Mouse (Mus musculus) embryonic facial prominence, embryonic 11.5 days (tissue): ENCODE results near the gene Osbpl3. TPM values are rescaled to one million over a fixed set of nuclear protein-coding genes. Genes with fewer than 3 reads are reported as not detected.
A peak's percentile ranks its signal among the peaks of the same experiment; 100 is the strongest.

Experiments
- ATAC-seq: fragments of 200-750 bp; cut with Nextera tagmentation; replicated peaks from 2 replicates; pipeline ENCODE4 v1.8.0; 2017; ENCODE audit warnings: low read depth; ENCODE audit not compliant: insufficient number of reproducible peaks, low FRiP score, low TSS enrichment
- DNase-seq: peaks from one replicate; pipeline ENCODE4 v3.0.0-alpha.2; 2015; ENCODE audit warnings: low spot score
- H3K27ac ChIP-seq: fragments of 300-500 bp; sonication (generic); replicated peaks from 2 replicates; pipeline ENCODE4 v1.5.1; 2014; ENCODE audit warnings: mild to moderate bottlenecking, low read depth, low read length, control low read depth
- H3K27me3 ChIP-seq: fragments of 300-500 bp; sonication (generic); 2 replicates; pipeline ENCODE4 v1.6.1; 2014; ENCODE audit warnings: mild to moderate bottlenecking, low read length, moderate library complexity, mixed read lengths; ENCODE audit not compliant: control insufficient read depth, insufficient read depth
- H3K36me3 ChIP-seq: fragments of 300-500 bp; sonication (generic); replicated peaks from 2 replicates; pipeline ENCODE4 v1.6.1; 2014; ENCODE audit warnings: low read depth, mild to moderate bottlenecking, low read length, moderate library complexity, mixed read lengths; ENCODE audit not compliant: control insufficient read depth, insufficient read depth
- H3K4me1 ChIP-seq: fragments of 300-500 bp; sonication (generic); 2 replicates; pipeline ENCODE4 v1.6.1; 2014; ENCODE audit warnings: low read length, mixed read lengths; ENCODE audit not compliant: control insufficient read depth, insufficient read depth
- H3K4me2 ChIP-seq: fragments of 300-500 bp; sonication (generic); 2 replicates; pipeline ENCODE4 v1.6.1; 2014; ENCODE audit warnings: low read depth, mild to moderate bottlenecking, control low read depth, low read length, moderate library complexity
- H3K4me3 ChIP-seq: fragments of 300-500 bp; sonication (generic); 2 replicates; pipeline ENCODE4 v1.5.1; 2014; ENCODE audit warnings: low read depth, low read length, control low read depth
- H3K9ac ChIP-seq: fragments of 300-500 bp; sonication (generic); replicated peaks from 2 replicates; pipeline ENCODE4 v1.6.1; 2014; ENCODE audit warnings: mild to moderate bottlenecking, control low read depth, low read length
- H3K9me3 ChIP-seq: fragments of 300-500 bp; sonication (generic); replicated peaks from 2 replicates; pipeline ENCODE4 v1.6.1; 2016; ENCODE audit warnings: mild to moderate bottlenecking, low read length, inconsistent platforms, mixed read lengths; ENCODE audit not compliant: control insufficient read depth
- WGBS: fragments of 180-500 bp; shearing (Covaris S2); extraction: QIAGEN DNeasy Blood & Tissue Kit; methylation state at CpG from one replicate; pipeline ENCODE4 v1.1.7; 2014; 5-methylcytosine and 5-hydroxymethylcytosine counted together
- polyA plus RNA-seq: library from polyadenylated mRNA; unstranded; fragments of >200 nt; fragmentation: Nextera tagmentation; extraction: Ambion mirVana; gene quantifications from 2 replicates; pipeline ENCODE4 v1.2.1, GENCODE M21; 2014

The Osbpl3 gene
- polyA plus RNA-seq, 1 experiment from 2014 or later: 9.0 TPM

GRCm38 (mm10) chr6:50362704-50363261 is 93.2 kb downstream of the Osbpl3 start:
- Histone ChIP-seq H3K4me2 (no peak overlapping the region), H3K9me3 (no peaks in the 10 kb centered on the region), H3K36me3 (no peaks in the 10 kb centered on the region), H3K4me3 (no peak overlapping the region), H3K9ac (no peak overlapping the region), H3K4me1 (no peaks in the 10 kb centered on the region), H3K27ac (no peak overlapping the region), H3K27me3 (no peaks in the 10 kb centered on the region)
- ATAC-seq (no peak), DNase-seq (no peak)
- WGBS: 84% methylated on average over 4 of the region's 4 CpGs

GRCm38 (mm10) chr6:50362196-50362595 is 93.8 kb downstream of the Osbpl3 start:
- H3K27me3 ChIP-seq: no peaks in the 10 kb centered on the region
- 89% methylated on average over 9 of the region's 9 CpGs for WGBS
- no peak overlapping the region for H3K4me3 ChIP-seq
- H3K9ac ChIP-seq: no peak overlapping the region
- H3K9me3 ChIP-seq: no peaks in the 10 kb centered on the region
- H3K27ac ChIP-seq: no peak overlapping the region
- H3K4me1 ChIP-seq: no peaks in the 10 kb centered on the region
- no peak for DNase-seq
- H3K36me3 ChIP-seq: no peaks in the 10 kb centered on the region
- no peak overlapping the region for H3K4me2 ChIP-seq
- no peak for ATAC-seq

DNA sequence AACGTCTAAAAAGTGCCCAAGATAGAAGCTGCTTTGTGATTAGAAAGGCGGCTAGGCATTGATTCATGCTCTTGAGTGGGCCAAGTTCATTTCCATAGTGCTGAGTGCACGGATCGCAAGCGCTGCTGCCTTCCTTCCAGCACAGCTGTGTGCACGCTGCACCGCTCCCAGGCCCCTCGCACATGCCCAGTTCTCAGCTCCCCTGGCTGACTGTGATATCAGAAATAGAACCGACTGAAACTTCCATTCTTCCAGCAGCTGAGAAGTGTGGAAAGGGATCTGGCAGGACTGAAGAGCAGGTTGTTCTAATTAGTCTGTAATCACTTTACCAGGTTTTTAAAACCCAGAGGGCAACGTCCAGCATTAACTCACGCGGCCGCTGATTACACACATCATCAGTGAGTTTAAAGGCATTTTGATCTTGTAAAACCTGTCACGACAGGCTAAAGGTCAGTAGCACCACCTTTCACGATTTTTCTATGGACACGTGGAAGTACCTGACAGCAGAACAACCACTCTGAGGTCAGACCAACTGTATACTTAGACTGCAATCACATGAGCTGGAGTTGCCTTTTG is 97.8 kb downstream of the Osbpl3 start:
- DNase-seq: peak; percentile 38
- H3K27ac ChIP-seq: no peak overlapping the region
- H3K9me3 ChIP-seq: no peaks in the 10 kb centered on the region
- H3K27me3 ChIP-seq: no peaks in the 10 kb centered on the region
- H3K4me1 ChIP-seq: no peaks in the 10 kb centered on the region; the same call in 1 of the 2 replicates
- WGBS: 36% methylated on average over 16 of the region's 16 CpGs
- no peaks in the 10 kb centered on the region for H3K36me3 ChIP-seq
- ATAC-seq: no peak
- H3K4me3 ChIP-seq: no peak overlapping the region
- no peak overlapping the region for H3K4me2 ChIP-seq
- H3K9ac ChIP-seq: no peak overlapping the region

DNA sequence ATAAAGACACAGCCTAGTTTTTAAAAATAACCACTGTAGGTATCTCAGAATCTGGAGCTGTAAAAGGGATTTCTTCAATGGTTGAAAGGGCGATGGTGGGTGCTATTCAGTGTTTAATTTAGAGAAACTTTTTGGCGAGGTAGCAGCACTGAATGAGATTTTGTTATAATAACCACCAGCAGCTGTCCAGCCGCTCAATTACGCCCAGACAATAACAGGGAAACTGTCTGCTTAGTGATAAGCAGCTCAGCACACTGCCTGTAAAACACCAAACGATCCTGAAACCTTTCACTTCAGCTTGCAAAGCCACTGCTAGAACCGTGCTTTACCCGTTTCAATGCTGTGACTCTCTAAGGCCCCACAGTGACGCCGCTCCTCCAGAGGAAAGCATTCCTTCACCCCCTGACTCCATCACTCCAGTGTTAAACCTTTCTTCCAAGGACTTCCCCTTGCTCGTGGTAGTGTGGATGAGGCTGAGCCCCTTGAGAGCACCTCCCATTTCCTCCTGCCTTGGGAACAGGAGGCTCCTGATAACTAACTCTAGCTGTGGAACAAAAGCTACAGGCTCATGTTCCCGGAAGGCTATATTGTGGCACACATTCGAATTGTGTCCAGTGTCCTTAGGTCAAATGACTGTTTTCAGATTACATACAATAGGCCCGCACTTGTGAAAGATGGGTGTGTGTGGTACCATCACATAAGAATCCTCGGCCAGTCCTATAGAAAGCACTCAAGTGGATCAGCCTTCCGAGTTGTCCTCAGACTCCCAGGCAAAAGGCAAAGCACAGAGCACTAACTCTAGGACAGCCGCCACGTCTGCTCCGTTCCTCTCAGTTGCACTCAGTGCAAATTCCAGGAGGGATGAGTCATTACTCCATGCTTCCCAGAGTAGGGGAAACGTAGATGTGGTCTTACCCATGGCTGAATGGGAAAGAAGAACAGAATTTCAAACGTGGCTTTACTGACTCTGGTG is 101.0 kb downstream of the Osbpl3 start:
- no peak overlapping the region for H3K27ac ChIP-seq
- ATAC-seq (no peak), DNase-seq (peak; percentile 8)
- no peaks in the 10 kb centered on the region for H3K27me3 ChIP-seq
- no peak overlapping the region for H3K9ac ChIP-seq
- H3K4me2 ChIP-seq: no peak overlapping the region
- H3K9me3 ChIP-seq: no peaks in the 10 kb centered on the region
- no peak overlapping the region for H3K4me3 ChIP-seq
- no peaks in the 10 kb centered on the region; the same call in 1 of the 2 replicates for H3K4me1 ChIP-seq
- H3K36me3 ChIP-seq: no peaks in the 10 kb centered on the region
- WGBS: 60% methylated on average over 20 of the region's 20 CpGs

DNA sequence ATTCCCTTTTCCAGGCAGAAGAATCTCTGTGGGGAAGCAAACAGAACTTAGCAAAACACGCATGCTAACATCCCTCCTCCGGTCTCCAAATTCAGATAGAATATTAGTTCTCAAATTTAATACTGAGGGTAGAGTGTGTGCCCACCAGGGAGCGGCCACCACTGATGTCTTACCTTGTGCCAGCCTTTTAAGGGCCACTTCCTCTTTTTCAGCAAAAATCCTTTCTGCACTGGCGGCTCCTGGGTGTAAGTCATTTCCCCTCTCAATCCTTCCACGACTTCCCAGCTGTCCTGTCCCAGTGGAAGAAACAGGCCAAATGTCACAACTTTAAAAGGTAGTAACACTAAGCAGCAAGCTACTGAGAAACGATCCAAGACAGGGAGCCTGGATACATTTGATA is 103.2 kb downstream of the Osbpl3 start:
- no peaks in the 10 kb centered on the region for H3K36me3 ChIP-seq
- H3K27me3 ChIP-seq: no peaks in the 10 kb centered on the region
- H3K9ac ChIP-seq: no peak overlapping the region
- H3K9me3 ChIP-seq: no peaks in the 10 kb centered on the region
- WGBS: 65% methylated on average over 6 of the region's 6 CpGs
- ATAC-seq: no peak
- H3K4me3 ChIP-seq: no peak overlapping the region
- H3K4me2 ChIP-seq: no peak overlapping the region
- DNase-seq: no peak
- H3K4me1 ChIP-seq: no peaks in the 10 kb centered on the region; the same call in 1 of the 2 replicates
- no peak overlapping the region for H3K27ac ChIP-seq

- 86% methylated on average over 3 of the region's 3 CpGs for WGBS
- H3K4me1 ChIP-seq: no peaks in the 10 kb centered on the region
Measured at GRCm38 (mm10) chr6:50350911-50351310, 105.1 kb downstream of the Osbpl3 start.

DNA sequence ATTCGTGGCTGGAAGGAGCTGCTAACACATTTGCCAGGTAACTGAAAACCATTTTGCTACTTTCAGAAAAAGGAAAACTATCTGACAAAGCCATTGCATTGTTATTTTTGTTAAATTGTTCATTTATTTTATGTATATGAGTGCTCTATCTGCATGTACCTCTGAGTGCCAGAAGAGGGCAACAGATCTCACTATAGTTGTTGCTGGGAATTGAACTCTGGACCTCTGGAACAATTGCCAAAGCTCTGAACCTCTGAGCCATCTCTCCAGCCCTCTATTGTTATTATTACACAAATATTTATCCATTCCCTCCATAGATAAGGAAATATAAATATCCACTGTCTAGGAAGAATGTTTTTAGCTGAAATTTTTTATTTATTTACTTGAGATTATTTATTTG is 107.4 kb downstream of the Osbpl3 start:
- Histone ChIP-seq H3K27me3 (no peaks in the 10 kb centered on the region), H3K4me3 (no peak overlapping the region), H3K9ac (no peak overlapping the region), H3K36me3 (no peaks in the 10 kb centered on the region), H3K27ac (no peak overlapping the region), H3K4me2 (no peak overlapping the region), H3K4me1 (no peaks in the 10 kb centered on the region), H3K9me3 (no peaks in the 10 kb centered on the region)
- ATAC-seq: no peak
- 87% methylated on average over 1 of the region's 1 CpGs for WGBS
- no peak for DNase-seq

More at GRCm38 (mm10) chr6:50350911-50351310, 105.1 kb downstream of the Osbpl3 start:
- Histone ChIP-seq H3K4me2 (no peak overlapping the region), H3K27me3 (no peaks in the 10 kb centered on the region), H3K36me3 (no peaks in the 10 kb centered on the region), H3K9me3 (no peaks in the 10 kb centered on the region), H3K9ac (no peak overlapping the region), H3K4me3 (no peak overlapping the region), H3K27ac (no peak overlapping the region)
- DNase-seq (no peak), ATAC-seq (no peak)

GRCm38 (mm10) chr6:50346204-50346603 is 109.8 kb downstream of the Osbpl3 start:
- H3K9me3 ChIP-seq: no peaks in the 10 kb centered on the region
- H3K27ac ChIP-seq: no peak overlapping the region
- no peaks in the 10 kb centered on the region for H3K36me3 ChIP-seq
- H3K4me1 ChIP-seq: no peaks in the 10 kb centered on the region
- H3K27me3 ChIP-seq: no peaks in the 10 kb centered on the region
- H3K4me2 ChIP-seq: no peak overlapping the region
- 96% methylated on average over 7 of the region's 7 CpGs for WGBS
- DNase-seq: no peak
- H3K4me3 ChIP-seq: no peak overlapping the region
- no peak for ATAC-seq
- H3K9ac ChIP-seq: no peak overlapping the region
